ENCODE assay signal across 34 mouse cellular contexts in the genomic region with DNA sequence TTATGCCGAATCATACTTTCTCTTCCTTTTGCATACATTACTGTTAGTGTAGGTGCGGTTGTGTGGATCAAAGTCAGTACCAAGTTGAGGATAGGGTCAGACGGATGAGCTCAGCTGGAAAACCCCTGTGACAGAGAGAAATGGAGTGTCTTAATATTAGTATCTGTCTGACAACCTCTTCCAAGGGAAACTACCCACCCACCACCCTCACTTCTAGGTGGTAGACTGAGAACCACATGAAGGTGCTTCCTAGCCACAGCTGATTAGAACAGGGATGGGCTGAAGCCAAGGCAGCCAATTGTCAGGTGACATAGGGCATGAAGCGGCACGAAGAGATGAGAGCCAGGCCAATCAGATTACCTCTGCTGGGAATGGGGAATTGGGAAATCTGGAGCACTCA.
"Had no signal": no experiment of that assay in that cellular context is flagged by ENCODE, and none has a peak within 500 bp of the region (broad histone marks: within the 10 kb centered on the region; RNA-seq: fewer than 3 reads in every experiment).

No protein-coding gene starts in this region.

- H3K4me1 ChIP-seq: hindbrain, embryonic 15.5 days had no signal

- H3K9me3 ChIP-seq: heart, embryonic 10.5 days; heart, embryonic 13.5 days; heart, embryonic 15.5 days; hindbrain, embryonic 10.5 days; hindbrain, embryonic 12.5 days; hindbrain, embryonic 13.5 days; hindbrain, embryonic 15.5 days; intestine, embryonic 15.5 days; kidney, embryonic 15.5 days had no signal

- H3K27me3 ChIP-seq: heart, embryonic 12.5 days; heart, embryonic 13.5 days; heart, embryonic 15.5 days; hindbrain, embryonic 12.5 days; hindbrain, embryonic 13.5 days; hindbrain, embryonic 15.5 days; intestine, embryonic 15.5 days; kidney, embryonic 15.5 days had no signal

- ATAC-seq: hindbrain, embryonic 16.5 days; hindbrain, postnatal 0 days; inflammation-experienced regulatory T-cells, adult 6 months; intestine, embryonic 15.5 days; intestine, embryonic 16.5 days; intestine, postnatal 0 days had no signal

- H3K36me3 ChIP-seq: heart, embryonic 10.5 days; heart, embryonic 12.5 days; heart, embryonic 13.5 days; heart, embryonic 15.5 days; hindbrain, embryonic 10.5 days; hindbrain, embryonic 12.5 days; hindbrain, embryonic 13.5 days; hindbrain, embryonic 15.5 days; intestine, embryonic 15.5 days; kidney, embryonic 15.5 days had no signal

- DNase-seq: heart, postnatal 10 days; heart, postnatal 14 days; heart, postnatal 36 days; heart, postnatal 4 days; kidney, adult 11 months; kidney, adult 18-20 months; kidney, adult 2 months; kidney, adult 8-10 months; kidney, adult 9 months; kidney, postnatal 10 days; kidney, postnatal 25 days; kidney, postnatal 36 days; kidney, postnatal 4 days; layer of hippocampus, adult 9-11 months; layer of hippocampus, postnatal 36 days had no signal

- H3K4me3 ChIP-seq: heart, embryonic 10.5 days; heart, embryonic 12.5 days; heart, embryonic 13.5 days; heart, embryonic 15.5 days; hindbrain, embryonic 10.5 days; hindbrain, embryonic 12.5 days; hindbrain, embryonic 13.5 days; hindbrain, embryonic 15.5 days; intestine, embryonic 15.5 days; kidney, embryonic 15.5 days; layer of hippocampus, adult 2 months had no signal

- H3K27ac ChIP-seq: heart, embryonic 10.5 days; heart, embryonic 13.5 days; heart, embryonic 15.5 days; hindbrain, postnatal 0 days; intestine, embryonic 15.5 days; kidney, embryonic 15.5 days; kidney, postnatal 0 days; layer of hippocampus, adult 2 months had no signal

- H3K4me2 ChIP-seq: heart, embryonic 11.5 days; heart, embryonic 12.5 days; heart, embryonic 13.5 days; heart, embryonic 15.5 days; hindbrain, embryonic 12.5 days; hindbrain, embryonic 13.5 days; hindbrain, embryonic 14.5 days; hindbrain, embryonic 15.5 days; intestine, embryonic 15.5 days; kidney, embryonic 15.5 days had no signal

- H3K9ac ChIP-seq: heart, embryonic 12.5 days; heart, embryonic 13.5 days; heart, embryonic 15.5 days; hindbrain, embryonic 12.5 days; hindbrain, embryonic 13.5 days; hindbrain, embryonic 14.5 days; hindbrain, embryonic 15.5 days; intestine, embryonic 15.5 days; kidney, embryonic 15.5 days had no signal
